Mouse (Mus musculus) urinary bladder, postnatal 10 days (tissue): ENCODE results near the gene Tm4sf4.

Experiments used
- DNase-seq: peaks from one replicate; pipeline ENCODE4 v3.0.0; 2022; ENCODE audit warnings: low spot score

Gene Tm4sf4

GRCm38 (mm10) chr3:57480640-57481039 is 55.5 kb downstream of the Tm4sf4 start:
- DNase-seq = no peak

GRCm38 (mm10) chr3:57481981-57482380 is 56.9 kb downstream of the Tm4sf4 start:
- no peak for DNase-seq

- DNase-seq = no peak
Observed at GRCm38 (mm10) chr3:57486068-57486467, 61.0 kb downstream of the Tm4sf4 start.

- DNase-seq = no peak
Observed at GRCm38 (mm10) chr3:57487455-57488153, 62.5 kb downstream of the Tm4sf4 start.
